Mouse (Mus musculus) liver, postnatal 0 days (tissue): ENCODE data around the gene Ccdc124.

ENCODE experiments used
- CTCF ChIP-seq: sonication (generic); IDR thresholded peaks from 2 replicates; pipeline ENCODE4 v1.5.1; 2016; ENCODE audit warnings: antibody characterized with exemption, low read depth
- EP300 ChIP-seq: IDR thresholded peaks from 2 replicates; pipeline ENCODE4 v1.6.1; 2016; ENCODE audit warnings: antibody characterized with exemption, low read depth, mild to moderate bottlenecking

GRCm38 (mm10) chr8:70836666-70837065, 37.1 kb downstream of the Ccdc124 start:
- no peak for TF ChIP-seq EP300
- TF ChIP-seq CTCF: no peak
